Mouse (Mus musculus): Measurements from ENCODE around the gene Cltc. TPM values are rescaled to one million over a fixed set of nuclear protein-coding genes. Genes with fewer than 3 reads are reported as not detected.

Cltc gene
- polyA plus RNA-seq, 1 experiment from 2014 or later = 129 TPM

DNA sequence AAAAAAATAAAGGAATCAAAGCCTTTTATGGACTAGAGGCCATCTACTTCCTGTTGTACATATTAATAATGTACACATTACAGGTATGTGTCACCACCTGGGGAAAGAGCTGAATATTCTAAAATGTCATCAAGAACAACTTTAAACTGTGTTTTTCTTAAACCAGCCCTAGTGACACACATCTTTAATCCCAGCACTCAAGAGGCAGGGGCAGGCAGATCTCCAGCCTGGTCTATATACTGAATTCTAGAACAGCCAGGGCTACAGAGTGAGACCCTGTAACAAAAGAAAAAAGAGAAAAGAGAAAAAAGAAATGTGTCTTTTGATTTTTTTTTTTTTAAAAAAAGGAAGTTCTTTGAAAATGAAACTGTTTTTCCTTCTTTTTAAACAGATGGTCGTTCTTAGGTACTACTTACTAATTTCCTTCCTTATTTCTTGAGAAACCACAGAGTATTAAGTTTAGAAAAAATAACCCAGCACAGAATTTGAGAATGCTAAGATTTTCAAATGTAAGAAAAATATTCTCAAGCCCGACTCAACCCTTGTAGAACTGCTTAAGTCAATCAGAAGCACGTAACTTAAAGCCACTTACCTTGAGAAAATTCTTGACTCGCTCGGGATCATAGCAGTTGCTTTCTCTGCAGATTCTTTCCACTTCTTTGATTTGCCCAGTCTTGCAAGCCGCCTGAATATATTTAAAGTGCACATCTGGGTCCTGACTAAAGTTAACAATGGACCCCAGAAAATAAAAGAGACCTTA lies 39.9 kb downstream of the Cltc start:
- no peak overlapping the region for H3K9ac ChIP-seq (replicated peaks)
- no peak overlapping the region for H3K4me3 ChIP-seq (replicated peaks)
- WGBS = 89% methylated on average over 6 of the region's 6 CpGs
- H3K36me3 ChIP-seq = peaks cover 84% of the 10 kb centered on the region
- no peaks in the 10 kb centered on the region for H3K9me3 ChIP-seq
- no peak overlapping the region for H3K27ac ChIP-seq
- no peaks in the 10 kb centered on the region for H3K27me3 ChIP-seq
- no peak for ATAC-seq (ENCODE audit: insufficient number of reproducible peaks, insufficient read depth, low FRiP score, low TSS enrichment, low read depth)
- no peaks in the 10 kb centered on the region for H3K4me1 ChIP-seq (replicated peaks)
- H3K4me2 ChIP-seq = no peak overlapping the region

DNA sequence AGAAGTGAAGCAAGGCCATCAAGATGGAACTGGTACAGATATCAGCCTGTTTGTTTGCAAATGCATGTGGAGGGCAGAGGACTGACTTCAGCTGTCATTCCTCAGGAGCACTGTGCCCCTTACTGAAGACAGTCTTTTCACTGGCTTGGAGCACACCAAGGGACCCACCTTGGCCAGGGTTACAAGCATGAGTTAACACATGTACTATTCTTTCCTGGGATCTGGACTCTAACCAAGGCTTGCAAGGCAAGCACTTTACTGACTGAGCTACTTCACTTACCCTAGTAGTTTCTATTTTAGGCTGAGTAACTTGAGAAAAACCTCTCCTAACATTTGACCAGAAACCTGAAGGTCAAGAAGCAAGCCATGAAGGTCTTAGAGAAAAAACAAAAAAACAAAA lies 42.8 kb downstream of the Cltc start:
- H3K36me3 ChIP-seq = peaks cover 91% of the 10 kb centered on the region
- H3K4me1 ChIP-seq (replicated peaks) = no peaks in the 10 kb centered on the region
- no peak for ATAC-seq (ENCODE audit: insufficient number of reproducible peaks, insufficient read depth, low FRiP score, low TSS enrichment, low read depth)

DNA sequence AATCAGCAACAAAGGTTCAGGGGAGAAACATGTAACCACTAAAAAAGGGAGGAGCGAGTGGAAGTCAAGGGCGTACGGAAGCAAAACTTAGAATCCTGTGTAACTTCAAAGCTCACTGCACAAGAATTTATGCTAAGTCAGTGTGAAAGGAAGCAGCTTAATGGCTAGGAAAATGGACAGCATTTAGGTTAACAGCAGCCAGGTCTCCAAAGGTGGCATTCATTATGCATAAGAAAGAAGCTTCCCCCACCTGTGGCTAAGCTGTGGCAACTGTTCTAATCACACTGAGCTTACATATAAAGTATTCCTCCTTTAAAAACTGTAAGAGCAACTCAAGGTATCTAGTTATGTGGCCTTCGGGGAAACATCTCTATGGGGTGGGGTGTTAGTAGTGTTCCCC lies 56.2 kb downstream of the Cltc start:
- Histone ChIP-seq H3K4me3 (replicated peaks) (no peak overlapping the region), H3K9ac (replicated peaks) (no peak overlapping the region), H3K4me2 (no peak overlapping the region), H3K27ac (no peak overlapping the region), H3K9me3 (no peaks in the 10 kb centered on the region), H3K27me3 (no peaks in the 10 kb centered on the region), H3K4me1 (replicated peaks) (no peaks in the 10 kb centered on the region), H3K36me3 (peaks cover 94% of the 10 kb centered on the region)
- no peak for ATAC-seq (ENCODE audit: insufficient number of reproducible peaks, insufficient read depth, low FRiP score, low TSS enrichment, low read depth)
- WGBS = 87% methylated on average over 4 of the region's 4 CpGs

More for the DNA sequence above, 42.8 kb downstream of the Cltc start:
- Histone ChIP-seq H3K27me3 (no peaks in the 10 kb centered on the region), H3K27ac (no peak overlapping the region), H3K4me2 (no peak overlapping the region), H3K9ac (replicated peaks) (no peak overlapping the region), H3K4me3 (replicated peaks) (no peak overlapping the region), H3K9me3 (no peaks in the 10 kb centered on the region)

DNA sequence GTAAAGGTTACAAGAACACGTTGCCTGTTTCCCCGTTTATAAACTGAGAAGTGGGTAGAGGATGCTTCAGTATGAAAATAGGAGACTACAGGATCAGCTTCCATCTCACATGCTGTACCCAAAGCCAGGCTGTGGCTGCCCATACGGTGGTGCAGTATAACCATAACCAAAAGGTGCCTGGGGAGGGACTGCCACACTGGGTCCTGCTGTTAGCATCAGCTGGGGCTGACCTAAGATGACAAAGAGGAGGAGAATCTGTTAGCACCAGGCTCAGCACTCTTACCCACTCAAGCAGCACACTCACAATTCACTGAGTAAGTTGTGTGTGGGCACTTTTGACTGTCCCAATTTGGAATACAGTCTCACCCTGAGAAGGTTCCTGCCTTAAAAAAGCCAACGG lies 61.9 kb downstream of the Cltc start:
- Histone ChIP-seq H3K4me2 (no peak overlapping the region), H3K4me1 (replicated peaks) (no peaks in the 10 kb centered on the region), H3K9ac (replicated peaks) (no peak overlapping the region), H3K36me3 (peaks cover 94% of the 10 kb centered on the region), H3K27ac (no peak overlapping the region), H3K27me3 (no peaks in the 10 kb centered on the region), H3K4me3 (replicated peaks) (no peak overlapping the region), H3K9me3 (no peaks in the 10 kb centered on the region)
- ATAC-seq (ENCODE audit: insufficient number of reproducible peaks, insufficient read depth, low FRiP score, low TSS enrichment, low read depth) = no peak
- 78% methylated on average over 4 of the region's 4 CpGs for WGBS

DNA sequence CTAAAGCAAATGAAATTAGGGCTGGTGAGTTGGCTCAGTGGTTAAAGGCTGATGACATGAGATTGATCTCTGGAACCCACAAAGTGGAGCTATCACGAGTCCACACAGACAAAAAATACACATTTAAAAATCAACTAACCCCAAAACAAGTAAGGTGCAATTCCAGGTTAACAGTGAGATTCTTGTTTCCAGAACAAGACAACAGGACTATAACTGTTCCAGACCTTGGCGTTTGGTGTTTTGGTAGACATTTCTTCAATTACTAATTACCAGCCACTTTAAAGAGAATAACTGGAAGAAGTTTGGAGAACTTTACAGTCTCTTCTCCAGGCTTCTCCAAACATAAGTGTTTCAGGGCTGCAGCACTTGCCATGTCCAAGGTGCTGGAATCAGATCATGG lies 64.8 kb downstream of the Cltc start:
- peaks cover 94% of the 10 kb centered on the region for H3K36me3 ChIP-seq
- H3K9ac ChIP-seq (replicated peaks) = no peak overlapping the region
- no peaks in the 10 kb centered on the region for H3K27me3 ChIP-seq
- H3K4me3 ChIP-seq (replicated peaks) = no peak overlapping the region
- ATAC-seq (ENCODE audit: insufficient number of reproducible peaks, insufficient read depth, low FRiP score, low TSS enrichment, low read depth) = no peak
- no peak overlapping the region for H3K4me2 ChIP-seq
- H3K27ac ChIP-seq = no peak overlapping the region
- H3K4me1 ChIP-seq (replicated peaks) = no peaks in the 10 kb centered on the region
- H3K9me3 ChIP-seq = no peaks in the 10 kb centered on the region
- WGBS = 90% methylated on average over 2 of the region's 2 CpGs

DNA sequence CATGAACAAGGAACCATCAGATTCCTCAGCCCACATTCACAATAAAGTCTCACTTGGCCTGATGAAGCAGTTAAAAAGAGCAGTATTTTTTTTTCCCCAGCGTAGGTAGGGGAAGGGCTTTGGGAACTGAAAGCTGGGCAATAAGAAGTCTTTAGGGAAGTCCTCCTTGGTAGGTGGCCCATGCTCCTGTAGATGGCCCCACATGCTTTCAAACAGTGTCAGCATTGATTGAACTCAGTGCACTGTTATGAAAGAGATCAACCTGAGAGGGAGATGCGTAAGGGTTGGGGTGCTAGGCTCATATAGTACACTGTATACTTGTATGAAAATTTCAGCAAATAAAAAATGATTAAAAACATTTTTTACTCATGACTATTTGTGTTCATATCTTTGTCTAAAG lies 65.4 kb downstream of the Cltc start:
- no peak overlapping the region; the same call in 1 of the 2 replicates for H3K27ac ChIP-seq
- no peak for ATAC-seq (ENCODE audit: insufficient number of reproducible peaks, insufficient read depth, low FRiP score, low TSS enrichment, low read depth)
- H3K4me2 ChIP-seq = no peak overlapping the region
- no peaks in the 10 kb centered on the region for H3K27me3 ChIP-seq
- peaks cover 94% of the 10 kb centered on the region for H3K36me3 ChIP-seq
- no peaks in the 10 kb centered on the region for H3K4me1 ChIP-seq (replicated peaks)
- 88% methylated on average over 2 of the region's 2 CpGs for WGBS
- no peak overlapping the region for H3K9ac ChIP-seq (replicated peaks)
- no peak overlapping the region for H3K4me3 ChIP-seq (replicated peaks)
- no peaks in the 10 kb centered on the region for H3K9me3 ChIP-seq

DNA sequence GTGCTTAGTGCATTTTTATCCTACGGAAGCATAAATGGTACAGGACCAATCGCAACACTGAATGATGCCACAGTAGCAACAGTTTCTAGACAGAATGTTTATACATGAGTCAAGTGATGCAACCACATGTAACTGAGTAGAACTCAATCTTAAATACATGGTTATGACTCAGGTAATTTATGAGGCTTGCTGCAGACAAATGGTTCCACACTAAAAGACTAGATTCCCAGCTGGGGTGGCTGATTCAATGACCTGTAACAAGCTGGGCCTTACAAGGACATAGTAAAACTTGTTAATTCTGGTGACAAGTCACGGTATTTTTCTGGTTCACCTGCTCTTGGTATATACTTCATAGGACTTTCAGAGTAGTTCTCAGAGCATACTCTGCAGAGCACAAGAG lies 65.9 kb downstream of the Cltc start:
- 94% methylated on average over 3 of the region's 3 CpGs for WGBS
- no peak for ATAC-seq (ENCODE audit: insufficient number of reproducible peaks, insufficient read depth, low FRiP score, low TSS enrichment, low read depth)
- H3K4me3 ChIP-seq (replicated peaks) = no peak overlapping the region
- peaks cover 89% of the 10 kb centered on the region for H3K36me3 ChIP-seq
- no peaks in the 10 kb centered on the region for H3K27me3 ChIP-seq
- no peak overlapping the region for H3K4me2 ChIP-seq
- no peaks in the 10 kb centered on the region for H3K9me3 ChIP-seq
- no peak overlapping the region; the same call in 1 of the 2 replicates for H3K27ac ChIP-seq
- H3K9ac ChIP-seq (replicated peaks) = no peak overlapping the region
- no peaks in the 10 kb centered on the region for H3K4me1 ChIP-seq (replicated peaks)

DNA sequence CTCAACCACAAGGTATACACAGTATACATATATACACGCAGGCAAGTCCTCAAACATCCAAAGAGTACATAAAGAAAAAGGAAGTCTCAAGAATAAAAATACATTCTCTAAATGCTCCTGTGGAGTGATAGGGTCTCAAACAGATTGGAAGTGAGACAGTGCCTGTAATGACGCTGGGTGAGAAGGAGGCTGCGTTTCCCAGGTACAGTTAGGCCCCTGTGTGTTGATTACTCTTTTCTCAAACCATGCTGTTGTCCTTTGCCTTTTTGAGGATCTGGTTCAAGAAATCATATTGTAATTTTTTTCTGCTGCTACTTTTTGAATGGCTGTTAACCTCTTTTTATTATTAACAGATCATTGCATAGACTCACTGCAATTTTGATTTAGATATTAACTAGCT lies 67.0 kb downstream of the Cltc start:
- H3K36me3 ChIP-seq = peaks cover 85% of the 10 kb centered on the region
- H3K27ac ChIP-seq = no peak overlapping the region
- H3K4me1 ChIP-seq (replicated peaks) = peaks cover 4% of the 10 kb centered on the region
- no peak for ATAC-seq (ENCODE audit: insufficient number of reproducible peaks, insufficient read depth, low FRiP score, low TSS enrichment, low read depth)
- no peak overlapping the region for H3K4me3 ChIP-seq (replicated peaks)
- 88% methylated on average over 3 of the region's 3 CpGs for WGBS
- H3K27me3 ChIP-seq = no peaks in the 10 kb centered on the region
- H3K9me3 ChIP-seq = no peaks in the 10 kb centered on the region
- no peak overlapping the region for H3K4me2 ChIP-seq
- H3K9ac ChIP-seq (replicated peaks) = no peak overlapping the region

DNA sequence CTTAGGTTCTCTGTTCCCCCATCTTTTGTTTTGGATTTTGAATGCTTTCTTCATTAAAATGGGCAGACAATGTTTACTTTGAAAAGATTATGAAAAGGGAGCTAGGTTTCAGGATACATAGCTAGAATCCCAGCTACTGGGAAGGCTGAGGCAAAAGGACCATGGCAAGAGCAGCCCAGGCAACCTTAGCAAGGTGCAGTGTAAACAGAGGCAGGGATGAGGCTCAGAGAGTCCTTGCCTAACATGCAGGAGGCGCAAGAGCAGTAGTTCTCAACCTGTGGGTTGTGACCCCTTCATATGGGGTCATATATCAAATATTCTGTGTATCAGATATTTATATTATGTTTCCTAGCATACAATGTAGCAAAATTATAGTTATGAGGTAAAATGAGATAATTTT lies 72.0 kb downstream of the Cltc start:
- H3K4me1 ChIP-seq (replicated peaks) = peaks cover 21% of the 10 kb centered on the region
- H3K27ac ChIP-seq = no peak overlapping the region
- H3K4me3 ChIP-seq (replicated peaks) = peak overlapping the region; percentile 79
- no peak overlapping the region for H3K9ac ChIP-seq (replicated peaks)
- peaks cover 37% of the 10 kb centered on the region for H3K36me3 ChIP-seq
- H3K27me3 ChIP-seq = no peaks in the 10 kb centered on the region
- ATAC-seq (ENCODE audit: insufficient number of reproducible peaks, insufficient read depth, low FRiP score, low TSS enrichment, low read depth) = no peak
- H3K9me3 ChIP-seq = no peaks in the 10 kb centered on the region
- 100% methylated on average over 1 of the region's 1 CpGs for WGBS
- peak overlapping the region; percentile 75 for H3K4me2 ChIP-seq

DNA sequence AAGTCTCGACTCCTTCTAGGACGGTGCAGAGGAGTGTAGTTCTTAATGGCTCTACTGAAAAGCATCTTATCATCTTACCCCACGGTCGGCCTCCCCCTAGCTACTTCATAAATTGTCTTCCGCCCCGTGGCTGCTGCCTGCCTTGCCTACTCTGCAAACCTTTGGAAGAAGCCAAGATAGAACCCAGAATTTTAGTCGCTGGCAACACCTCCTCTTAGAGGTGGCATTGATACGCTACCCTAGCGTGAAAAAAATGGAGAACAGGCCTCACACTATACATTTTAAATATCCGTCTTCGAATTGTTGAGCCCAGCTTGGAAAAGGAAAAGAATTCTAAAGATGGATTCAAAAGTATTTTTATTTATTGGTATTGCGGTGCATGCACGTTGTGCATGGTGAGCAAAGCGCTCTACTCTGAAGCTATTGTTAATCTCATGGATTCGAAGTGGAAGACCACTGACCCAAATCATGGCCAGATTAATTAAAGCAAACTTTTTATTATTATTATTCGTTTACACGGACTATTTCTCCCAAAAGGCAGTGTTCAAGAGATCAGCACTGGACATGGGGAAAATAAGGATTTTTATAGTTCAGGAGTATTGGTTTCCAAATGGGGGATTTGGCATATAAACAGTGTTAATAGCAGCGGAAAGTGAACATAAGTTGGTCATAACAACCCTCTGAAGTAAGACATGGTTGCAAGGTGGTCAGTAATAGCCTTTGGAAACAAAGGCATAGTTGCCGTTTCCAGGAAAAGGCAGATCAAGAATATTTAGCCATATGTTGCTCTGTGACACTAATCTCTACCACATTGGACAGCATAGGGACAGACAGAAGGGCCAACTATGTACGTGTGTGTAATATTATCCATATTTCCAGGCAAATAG lies 73.0 kb downstream of the Cltc start:
- Histone ChIP-seq H3K9ac (replicated peaks) (peak overlapping the region; percentile 83), H3K4me1 (replicated peaks) (peaks cover 21% of the 10 kb centered on the region), H3K36me3 (peaks cover 27% of the 10 kb centered on the region), H3K27me3 (no peaks in the 10 kb centered on the region), H3K9me3 (no peaks in the 10 kb centered on the region), H3K4me2 (peak overlapping the region; percentile 75), H3K27ac (peak overlapping the region; percentile 91), H3K4me3 (replicated peaks) (peak overlapping the region; percentile 79)
- 7% methylated on average over 20 of the region's 20 CpGs for WGBS
- ATAC-seq (ENCODE audit: insufficient number of reproducible peaks, insufficient read depth, low FRiP score, low TSS enrichment, low read depth) = no peak

DNA sequence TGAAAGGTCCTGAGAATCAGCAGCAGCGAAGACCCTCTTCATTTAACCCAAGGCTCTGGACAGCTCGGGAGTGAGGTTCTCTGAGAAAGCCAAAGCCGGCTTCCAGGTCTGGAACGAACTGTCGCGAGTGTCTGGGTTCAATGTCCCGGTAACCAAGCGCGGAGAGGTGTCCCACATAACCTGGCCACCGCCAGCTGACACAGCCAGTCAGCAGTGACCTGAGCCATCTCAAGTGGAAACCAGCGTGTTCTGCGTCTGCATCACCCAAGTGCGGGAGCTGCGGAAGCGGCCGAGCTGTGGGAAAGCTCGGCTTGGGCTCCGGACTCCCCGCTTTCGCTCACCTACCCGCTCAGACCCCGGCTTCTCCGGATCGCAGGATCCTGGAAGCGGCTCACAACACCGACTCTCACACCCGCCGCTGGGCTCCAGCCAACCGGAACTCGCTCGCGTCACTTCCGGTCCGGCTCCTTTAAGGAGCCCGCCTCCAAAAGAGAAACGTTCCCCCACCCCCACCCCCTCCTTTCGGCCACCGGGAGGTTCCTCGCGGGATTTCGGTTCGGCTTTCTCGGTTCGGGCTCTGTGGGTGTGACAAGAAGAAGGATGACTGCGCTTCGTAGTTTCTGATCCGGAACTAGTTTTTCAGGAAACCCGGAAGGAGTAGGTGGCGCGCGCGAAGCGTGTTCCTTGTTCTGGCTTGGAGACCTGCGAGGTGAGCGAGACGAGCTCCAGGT lies 73.8 kb downstream of the Cltc start, which contains the start of the genes Vmp1 and Ptrh2:
Gene Vmp1 (minus strand): TSS at position 442 of the 731 bp plus-strand sequence.
Gene Ptrh2 (plus strand): TSS at position 591 of the 731 bp plus-strand sequence.
- under 1% methylated on average over 56 of the region's 56 CpGs for WGBS
- H3K4me3 ChIP-seq (replicated peaks) = peak within 1 kb of the TSS; percentile 79

More for the DNA sequence above, 73.8 kb downstream of the Cltc start, which contains the start of the genes Vmp1 and Ptrh2:
- peak; percentile 94 for ATAC-seq (ENCODE audit: insufficient number of reproducible peaks, insufficient read depth, low FRiP score, low TSS enrichment, low read depth)
- Histone ChIP-seq H3K9ac (replicated peaks) (peak within 1 kb of the TSS; percentile 83), H3K4me1 (replicated peaks) (peaks cover 21% of the 10 kb centered on the region), H3K27ac (peak within 1 kb of the TSS; percentile 91), H3K36me3 (peaks cover 20% of the 10 kb centered on the region), H3K4me2 (peak within 1 kb of the TSS; percentile 75), H3K9me3 (no peaks in the 10 kb centered on the region), H3K27me3 (no peaks in the 10 kb centered on the region)
